Mouse (Mus musculus): ENCODE measurements at regions not wholly inside any gene's neighbourhood (a gene's known extent, or its start where the extent isn't known, plus 50 kb on each side); places are given as distances from the start of the nearest gene placed in this dataset.
A peak's percentile ranks its signal among the peaks of the same experiment; 100 is the strongest.

DNA sequence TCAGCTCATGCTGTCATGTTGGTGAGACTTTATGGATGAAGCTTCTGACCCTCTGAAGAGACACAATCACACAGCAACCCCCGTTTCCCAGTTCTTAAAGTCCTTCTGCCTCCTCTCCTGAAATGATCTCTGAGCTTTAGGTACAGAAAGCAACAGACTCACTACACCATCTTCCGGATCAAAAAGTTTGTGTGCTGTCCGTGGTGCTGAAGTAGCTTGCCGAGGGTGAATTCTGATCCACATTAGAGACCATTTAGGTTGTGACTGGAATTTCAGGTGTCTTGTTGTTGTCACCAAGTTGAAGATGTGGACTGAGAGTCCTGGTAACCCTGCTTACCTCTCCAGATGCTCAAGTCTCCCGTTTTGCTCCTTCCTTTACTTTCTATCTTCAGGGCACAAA is 375.2 kb downstream of the Shisa9 start:
- peak; percentile 51 for DNase-seq (ENCODE audit: low read depth, low spot score)

DNA sequence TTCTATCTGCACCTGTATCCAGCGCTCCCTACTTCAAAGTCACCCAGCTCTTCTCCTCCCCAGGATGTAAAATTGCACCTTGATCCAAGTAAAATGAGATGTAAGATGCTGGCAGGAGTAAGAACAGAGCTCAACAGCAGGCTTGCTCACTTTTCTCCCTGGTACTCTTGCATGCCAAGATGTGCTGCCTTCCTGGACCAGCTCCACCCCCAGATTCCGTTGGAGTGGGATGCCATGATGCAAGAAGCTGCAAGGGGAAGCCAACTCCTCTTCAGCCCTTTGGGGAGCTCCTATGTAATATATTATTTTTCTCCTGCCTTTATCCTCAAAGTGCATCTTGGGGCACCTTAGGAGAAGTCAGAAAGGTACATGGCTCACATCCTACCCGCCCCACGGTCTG is 405.6 kb downstream of the Shisa9 start:
- DNase-seq (ENCODE audit: low read depth, low spot score), result no peak

DNA sequence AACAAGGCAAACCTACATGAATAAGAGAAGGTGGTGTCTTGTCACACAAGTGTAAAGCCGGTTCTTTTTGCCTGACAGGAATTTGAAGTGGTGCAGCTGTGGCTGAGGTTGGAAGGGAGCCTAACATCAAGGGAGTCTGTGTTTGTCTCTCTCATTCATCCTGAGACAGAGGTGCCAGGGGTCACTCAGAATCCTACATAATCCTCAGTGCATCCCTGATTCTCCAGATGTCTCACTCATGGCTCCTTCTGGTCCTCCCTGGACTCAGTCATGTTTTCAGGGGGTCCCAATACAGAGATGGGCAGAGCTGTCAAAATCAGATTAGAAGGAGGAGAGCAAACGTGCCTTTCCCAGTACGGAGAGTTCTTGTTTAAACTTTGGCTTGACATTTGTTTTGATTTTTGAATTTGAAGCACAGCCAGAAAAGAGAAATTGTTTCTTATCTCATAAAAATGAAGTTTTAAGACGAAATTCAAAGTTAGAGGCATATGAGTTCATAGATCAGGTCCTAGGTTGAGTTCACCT is 451.8 kb downstream of the Shisa9 start:
- no peak for DNase-seq (ENCODE audit: low read depth, low spot score)

DNA sequence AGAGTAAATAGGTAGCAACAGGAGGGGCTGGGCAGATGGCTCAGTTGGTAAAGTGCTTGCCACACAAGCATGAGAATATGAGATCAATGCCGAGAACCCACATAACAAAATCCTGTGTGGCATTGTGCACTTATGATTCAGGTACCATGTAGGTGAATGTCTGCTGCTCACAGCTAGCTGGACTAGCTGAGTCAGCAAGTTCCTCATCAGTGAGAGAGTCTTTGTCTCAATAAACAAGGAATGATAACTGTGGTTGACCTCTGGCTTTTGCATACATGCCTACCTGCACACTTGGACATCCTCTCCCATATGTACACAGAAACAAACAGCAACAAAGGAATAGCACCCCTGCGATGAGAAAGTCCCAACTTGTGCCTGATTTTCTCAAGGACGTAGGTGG is 454.7 kb downstream of the Shisa9 start:
- no peak for DNase-seq (ENCODE audit: low read depth, low spot score)

DNA sequence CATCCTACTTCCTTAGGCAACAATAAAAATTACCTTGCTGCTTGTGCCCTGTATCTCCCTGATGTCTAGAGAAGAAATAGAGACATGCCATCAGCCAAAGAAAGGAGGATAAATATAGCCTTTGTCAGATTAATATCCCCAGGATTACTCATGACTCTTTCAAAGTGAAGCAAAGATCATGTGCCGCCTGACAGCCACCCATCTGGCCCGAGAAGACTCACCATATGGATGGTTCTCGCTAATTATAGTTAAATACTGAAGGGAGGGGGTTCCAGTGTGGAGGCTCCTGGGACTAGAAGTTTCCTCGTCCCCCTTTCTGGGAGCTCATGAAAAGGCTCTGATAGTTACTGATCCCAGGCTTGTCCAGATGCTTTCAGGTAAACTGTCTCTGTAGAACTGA is 470.9 kb downstream of the Shisa9 start:
- no peak for DNase-seq (ENCODE audit: low read depth, low spot score)
